In the genomic region with DNA sequence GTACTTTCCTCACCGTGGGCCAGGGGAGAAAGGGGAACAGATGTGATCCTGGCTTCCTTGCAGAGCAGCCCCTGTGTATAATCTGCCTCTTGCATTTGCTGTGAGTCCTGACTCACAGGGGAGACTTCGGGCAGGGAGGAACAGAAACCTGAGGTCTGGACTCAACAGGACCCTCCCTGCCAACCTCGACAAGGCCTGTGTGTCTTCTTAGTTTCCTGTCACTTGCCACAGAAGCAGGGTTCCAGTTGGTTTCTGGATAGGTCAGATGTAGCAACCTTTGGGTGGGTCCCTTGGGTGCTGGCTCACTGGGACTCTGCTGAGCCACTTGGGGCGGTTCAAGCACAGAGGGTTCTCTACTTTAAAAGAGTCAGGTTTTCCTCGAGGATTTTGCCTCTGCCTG, we compare ENCODE assay signal across 11 mouse cellular contexts.
A peak's percentile ranks its signal among the peaks of the same experiment; 100 is the strongest.
DNase-seq lines count a peak whose midpoint lies in the region.
"Had no signal": no experiment of that assay in that cellular context is flagged by ENCODE, and none has a peak within 500 bp of the region (broad histone marks: within the 10 kb centered on the region; RNA-seq: fewer than 3 reads in every experiment).

No protein-coding gene starts in this region.

- peak; percentile 19 for DNase-seq in layer of hippocampus, adult 9-11 months
- DNase-seq in layer of hippocampus, adult 18-20 months (ENCODE audit: low spot score in 2 of 2), result no peak
- DNase-seq in B cell, adult 2 months, result peak; percentile 4
- DNase-seq in lung, postnatal 10 days, result peak; percentile 8
- peak; percentile 20 to 30 for DNase-seq in natural killer cell, adult 2 months (ENCODE audit: low spot score in 2 of 2)
- no peak for DNase-seq in left cerebral cortex, postnatal 25 days (ENCODE audit: low spot score in 2 of 2)
- no peak for DNase-seq in urinary bladder, postnatal 10 days (ENCODE audit: low spot score)
- DNase-seq in urinary bladder, postnatal 36 days (ENCODE audit: low spot score in 2 of 2), result no peak
- DNase-seq: cerebellum, adult 18-20 months; kidney, postnatal 10 days; lung, embryonic 14.5 days had no signal

- intact Hi-C loops in left cerebral cortex, postnatal 25 days (cut with DNase I), result no loop called here

Comparison
In these comparisons a context has a peak if more than half of its experiments do, and no peak if none do; other contexts are left out.
1. DNase-seq: peak in layer of hippocampus, adult 9-11 months (single experiment), B cell, adult 2 months (2 of 2), lung, postnatal 10 days (single experiment) and natural killer cell, adult 2 months (2 of 2); none in layer of hippocampus, adult 18-20 months (0 of 2), left cerebral cortex, postnatal 25 days (0 of 2), urinary bladder, postnatal 10 days (single experiment) and urinary bladder, postnatal 36 days (0 of 2).